Mouse (Mus musculus) neural tube, embryonic 13.5 days (tissue): ENCODE data around the gene Tnf. TPM values are rescaled to one million over a fixed set of nuclear protein-coding genes. Genes with fewer than 3 reads are reported as not detected.

ENCODE experiments used
- ATAC-seq: fragments of 200-750 bp; cut with Nextera tagmentation; 2 replicates; pipeline ENCODE4 v1.8.0; 2017; ENCODE audit warnings: low read depth, mild to moderate bottlenecking, moderate TSS enrichment, moderate library complexity
- H3K27ac ChIP-seq: fragments of 300-500 bp; sonication (generic); replicated peaks from 2 replicates; pipeline ENCODE4 v1.5.1; 2015; ENCODE audit warnings: moderate library complexity, mild to moderate bottlenecking, inconsistent platforms
- H3K27me3 ChIP-seq: fragments of 300-500 bp; sonication (generic); 2 replicates; pipeline ENCODE4 v1.6.1; 2015; ENCODE audit warnings: mild to moderate bottlenecking, inconsistent platforms
- H3K36me3 ChIP-seq: fragments of 300-500 bp; sonication (generic); 2 replicates; pipeline ENCODE4 v1.6.1; 2015; ENCODE audit warnings: mild to moderate bottlenecking, inconsistent platforms
- H3K4me1 ChIP-seq: fragments of 300-500 bp; sonication (generic); replicated peaks from 2 replicates; pipeline ENCODE4 v1.6.1; 2015; ENCODE audit warnings: inconsistent platforms
- H3K4me2 ChIP-seq: fragments of 300-500 bp; sonication (generic); 2 replicates; pipeline ENCODE4 v1.6.1; 2015; ENCODE audit warnings: inconsistent platforms, mild to moderate bottlenecking, moderate library complexity
- H3K4me3 ChIP-seq: fragments of 300-500 bp; sonication (generic); 2 replicates; pipeline ENCODE4 v1.5.1; 2015; ENCODE audit warnings: mild to moderate bottlenecking, inconsistent platforms
- H3K9ac ChIP-seq: fragments of 300-500 bp; sonication (generic); 2 replicates; pipeline ENCODE4 v1.6.1; 2015; ENCODE audit warnings: moderate library complexity, mild to moderate bottlenecking, inconsistent platforms
- H3K9me3 ChIP-seq: fragments of 300-500 bp; sonication (generic); 2 replicates; pipeline ENCODE4 v1.6.1; 2016; ENCODE audit warnings: inconsistent platforms
- WGBS: fragments of 180-500 bp; shearing (Covaris S2); methylation state at CpG from one replicate; pipeline ENCODE4 v1.1.7; 2015; 5-methylcytosine and 5-hydroxymethylcytosine counted together
- polyA plus RNA-seq: library from polyadenylated mRNA; unstranded; fragments of >200 nt; fragmentation: Nextera tagmentation; extraction: Ambion mirVana; gene quantifications from 2 replicates; pipeline ENCODE4 v1.2.1, GENCODE M21; 2015

Tnf gene
- polyA plus RNA-seq, 1 experiment from 2014 or later, result 0.13 TPM

DNA sequence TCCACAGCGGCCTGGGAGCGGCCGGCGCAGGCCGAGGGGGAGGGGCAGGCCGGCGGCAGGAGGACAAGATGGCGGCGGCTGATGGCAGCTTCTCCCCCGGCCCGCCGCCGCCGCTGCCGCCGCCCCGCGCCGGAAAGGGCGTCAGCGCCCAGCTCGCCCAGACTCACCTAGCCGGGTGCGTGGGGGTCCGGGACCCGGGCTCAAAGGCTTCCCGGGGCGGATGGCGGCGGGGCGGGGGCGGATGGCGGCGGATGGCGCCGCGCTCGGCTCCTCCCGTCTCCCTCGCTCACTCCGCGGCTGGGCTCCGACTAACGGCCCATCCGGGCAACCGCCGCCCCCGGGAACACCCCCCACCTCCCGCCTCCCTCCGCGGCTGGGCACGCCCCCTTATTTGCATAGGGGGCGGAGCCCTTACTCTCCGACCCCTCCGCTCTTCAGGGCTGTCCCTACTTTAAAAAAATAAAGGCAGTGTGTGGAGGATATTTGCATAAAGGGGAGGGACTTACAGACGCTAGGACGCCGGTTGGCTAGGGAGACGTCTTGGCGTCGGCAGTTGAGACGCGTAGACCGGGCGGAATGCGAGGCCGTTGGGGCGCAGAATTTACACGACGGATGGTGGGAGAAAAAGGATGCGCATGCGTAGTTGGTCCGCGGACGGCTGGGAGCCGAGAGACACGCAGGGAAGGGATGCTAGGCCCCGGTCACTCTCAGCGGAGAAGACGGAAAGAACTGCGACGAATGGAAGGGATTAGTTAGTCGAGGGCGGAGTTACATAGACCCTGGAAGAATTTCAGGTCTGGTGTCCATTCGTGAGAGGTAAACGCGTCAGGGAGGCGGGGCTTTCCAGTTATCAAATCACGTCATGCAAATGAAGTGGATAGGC is 37.0 kb downstream of the Tnf start, which contains the start of gene Prrc2a:
Gene Prrc2a, minus strand, starts transcription at position 330 of the 883 bp plus-strand sequence.
- H3K27ac ChIP-seq, result peak within 1 kb of the TSS; percentile 98
- no peaks in the 10 kb centered on the region for H3K27me3 ChIP-seq
- peaks cover 27% of the 10 kb centered on the region for H3K36me3 ChIP-seq
- peak within 1 kb of the TSS; percentile 100 for H3K4me2 ChIP-seq
- peak within 1 kb of the TSS; percentile 100 for H3K9ac ChIP-seq
- peak; percentile 96 for ATAC-seq
- WGBS, result under 1% methylated on average over 83 of the region's 89 CpGs
- H3K9me3 ChIP-seq, result no peaks in the 10 kb centered on the region
- H3K4me1 ChIP-seq, result peaks cover 43% of the 10 kb centered on the region
- peak within 1 kb of the TSS; percentile 99 for H3K4me3 ChIP-seq

GRCm38 (mm10) chr17:35164218-35164567 is 37.6 kb downstream of the Tnf start:
- H3K4me3 ChIP-seq, result peak overlapping the region; percentile 99
- H3K36me3 ChIP-seq, result peaks cover 33% of the 10 kb centered on the region
- 0% methylated on average over 20 of the region's 28 CpGs for WGBS
- peak overlapping the region; percentile 100 for H3K4me2 ChIP-seq
- H3K9ac ChIP-seq, result peak overlapping the region; percentile 100
- H3K27ac ChIP-seq, result peak overlapping the region; percentile 98
- H3K9me3 ChIP-seq, result no peaks in the 10 kb centered on the region
- H3K4me1 ChIP-seq, result peaks cover 43% of the 10 kb centered on the region
- no peaks in the 10 kb centered on the region for H3K27me3 ChIP-seq
- ATAC-seq, result peak; percentile 1; the same call in 1 of the 2 replicates

DNA sequence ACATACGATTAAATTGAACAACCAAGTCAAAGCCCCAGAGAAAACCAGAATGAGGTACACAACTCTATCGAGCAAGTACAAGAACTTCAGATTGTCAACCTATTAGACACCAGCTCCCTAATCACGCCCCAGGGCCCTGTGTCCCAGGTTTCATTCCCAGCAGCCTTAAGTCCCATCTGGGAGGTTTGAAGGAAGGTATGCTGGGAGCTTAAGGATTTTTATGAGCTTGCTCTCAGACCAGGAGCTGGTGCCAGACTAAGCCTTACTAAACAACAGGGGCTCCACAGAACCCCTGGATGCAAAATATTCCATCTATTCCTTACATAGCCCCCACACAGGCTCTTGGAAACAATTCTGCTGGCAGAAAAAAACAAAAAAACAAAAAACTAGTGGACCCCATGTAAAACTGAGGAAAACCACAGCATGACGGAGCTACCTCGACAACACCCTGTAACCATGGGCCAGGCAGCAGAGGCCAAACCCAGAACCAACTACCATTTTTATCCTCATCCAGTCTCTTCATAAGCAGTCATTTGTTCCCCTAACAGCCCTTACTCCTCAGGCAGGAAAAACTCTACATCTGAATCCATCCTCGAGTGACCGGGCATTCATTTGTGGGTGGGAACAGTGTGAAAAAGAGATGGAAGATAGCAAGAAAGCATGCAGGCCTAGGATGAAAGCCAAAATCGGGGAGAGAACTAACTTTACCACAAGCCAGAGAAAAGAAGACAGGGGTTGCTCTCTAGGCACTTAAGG is 38.3 kb downstream of the Tnf start:
- ATAC-seq, result no peak
- peaks cover 40% of the 10 kb centered on the region for H3K36me3 ChIP-seq
- H3K4me1 ChIP-seq, result peaks cover 43% of the 10 kb centered on the region
- 12% methylated on average over 8 of the region's 8 CpGs for WGBS
- H3K4me3 ChIP-seq, result peak overlapping the region; percentile 99
- H3K9me3 ChIP-seq, result no peaks in the 10 kb centered on the region
- no peaks in the 10 kb centered on the region for H3K27me3 ChIP-seq
- peak overlapping the region; percentile 98 for H3K27ac ChIP-seq
- peak overlapping the region; percentile 100 for H3K9ac ChIP-seq
- peak overlapping the region; percentile 100 for H3K4me2 ChIP-seq

DNA sequence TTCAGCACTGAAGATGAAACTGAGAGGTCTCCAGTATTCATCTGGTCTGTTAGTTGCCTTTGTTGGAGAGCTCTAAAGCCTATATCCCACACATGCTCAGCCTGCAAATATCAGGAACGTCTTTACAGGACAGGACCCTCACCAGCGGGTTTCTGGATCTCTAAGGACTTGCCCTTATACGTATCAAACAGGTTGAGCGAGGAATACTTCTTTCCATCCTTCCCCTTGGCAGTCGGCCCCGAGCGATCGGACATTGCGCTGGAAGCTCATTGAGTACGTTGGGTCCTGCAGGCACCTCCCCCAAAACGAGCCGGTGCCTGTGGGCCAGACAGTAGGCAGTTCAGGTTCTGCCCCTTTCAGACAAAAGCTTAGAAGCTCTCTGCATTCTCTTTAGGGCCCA is 39.1 kb downstream of the Tnf start:
- peaks cover 43% of the 10 kb centered on the region for H3K4me1 ChIP-seq
- WGBS, result 57% methylated on average over 12 of the region's 12 CpGs
- no peak overlapping the region for H3K27ac ChIP-seq
- H3K9me3 ChIP-seq, result no peaks in the 10 kb centered on the region
- no peaks in the 10 kb centered on the region for H3K27me3 ChIP-seq
- H3K9ac ChIP-seq, result peak overlapping the region; percentile 100
- H3K36me3 ChIP-seq, result peaks cover 47% of the 10 kb centered on the region
- no peak for ATAC-seq
- H3K4me3 ChIP-seq, result peak overlapping the region; percentile 99
- H3K4me2 ChIP-seq, result peak overlapping the region; percentile 100

GRCm38 (mm10) chr17:35162121-35162520 is 39.7 kb downstream of the Tnf start:
- peaks cover 54% of the 10 kb centered on the region for H3K36me3 ChIP-seq

DNA sequence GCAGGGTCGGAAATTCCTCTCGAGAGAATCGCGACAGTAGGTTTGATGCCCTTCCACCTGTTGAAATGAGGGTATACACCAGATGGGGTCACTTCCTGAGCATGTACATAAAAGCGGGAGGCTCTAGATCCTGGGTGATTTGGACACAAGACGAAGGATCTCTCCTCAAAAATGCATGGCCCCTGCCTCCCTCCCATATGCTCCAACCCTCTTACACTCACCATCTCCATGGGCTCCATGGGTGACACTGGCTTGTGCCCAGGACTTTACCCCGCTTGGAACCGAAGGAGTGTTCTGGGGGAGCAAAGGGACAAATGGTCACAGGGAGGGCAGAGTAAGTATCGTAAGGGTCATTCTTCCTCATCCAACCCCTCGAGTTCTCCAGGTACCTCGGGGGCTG is 40.4 kb downstream of the Tnf start:
- Histone ChIP-seq H3K9me3 (no peaks in the 10 kb centered on the region), H3K27me3 (no peaks in the 10 kb centered on the region), H3K36me3 (peaks cover 61% of the 10 kb centered on the region), H3K4me3 (peak overlapping the region; percentile 99; the same call in 1 of the 2 replicates), H3K4me2 (peak overlapping the region; percentile 100; the same call in 1 of the 2 replicates), H3K27ac (no peak overlapping the region), H3K9ac (peak overlapping the region; percentile 100; the same call in 1 of the 2 replicates), H3K4me1 (peaks cover 35% of the 10 kb centered on the region)
- WGBS, result 73% methylated on average over 11 of the region's 11 CpGs
- ATAC-seq, result no peak

More at GRCm38 (mm10) chr17:35162121-35162520, 39.7 kb downstream of the Tnf start:
- no peak for ATAC-seq
- Histone ChIP-seq H3K9ac (peak overlapping the region; percentile 100), H3K27ac (no peak overlapping the region), H3K27me3 (no peaks in the 10 kb centered on the region), H3K4me1 (peaks cover 42% of the 10 kb centered on the region), H3K4me3 (peak overlapping the region; percentile 99), H3K4me2 (peak overlapping the region; percentile 100), H3K9me3 (no peaks in the 10 kb centered on the region)
- 78% methylated on average over 14 of the region's 14 CpGs for WGBS

GRCm38 (mm10) chr17:35159638-35160037 is 42.2 kb downstream of the Tnf start:
- Histone ChIP-seq H3K4me1 (peaks cover 28% of the 10 kb centered on the region), H3K36me3 (peaks cover 78% of the 10 kb centered on the region), H3K9me3 (no peaks in the 10 kb centered on the region), H3K27me3 (no peaks in the 10 kb centered on the region), H3K27ac (no peak overlapping the region), H3K4me2 (no peak overlapping the region), H3K4me3 (no peak overlapping the region), H3K9ac (no peak overlapping the region)
- no peak for ATAC-seq
- WGBS, result 81% methylated on average over 7 of the region's 7 CpGs

DNA sequence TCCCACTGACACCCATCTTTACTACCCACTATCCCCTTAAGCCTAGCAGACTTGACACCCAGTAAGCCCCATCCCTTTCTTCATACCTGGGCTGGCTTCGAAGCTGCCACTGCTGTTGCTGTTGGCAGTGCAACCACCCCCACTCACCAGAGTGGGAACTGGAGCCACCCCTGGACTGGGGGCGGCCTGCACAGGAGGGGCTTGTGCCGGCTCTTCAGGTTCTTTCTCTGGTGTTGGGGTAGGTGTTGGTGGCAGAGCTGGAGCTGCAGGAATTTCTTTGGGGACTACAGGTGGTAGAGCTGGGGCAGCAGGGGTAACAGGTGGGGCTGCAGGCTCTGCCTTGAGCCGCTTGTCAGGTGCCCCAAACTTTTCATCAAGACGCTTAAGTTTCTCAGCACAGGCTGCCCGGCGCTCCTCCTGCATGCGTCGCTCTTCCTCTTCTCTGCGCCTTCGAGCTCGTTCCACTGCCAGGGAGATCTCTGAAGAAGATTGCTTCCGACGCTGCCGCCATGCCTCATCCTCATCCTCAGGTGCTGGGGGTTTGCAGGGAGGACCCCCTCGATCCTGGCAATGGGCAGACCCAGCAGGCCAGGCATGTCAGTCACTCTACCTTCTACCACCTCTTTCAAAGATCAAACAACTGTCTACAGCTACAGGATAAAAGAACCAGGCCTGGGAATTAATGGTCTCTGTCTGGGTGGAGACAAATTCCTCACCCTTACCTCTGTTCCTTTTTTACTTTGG is 42.8 kb downstream of the Tnf start:
- Histone ChIP-seq H3K9me3 (no peaks in the 10 kb centered on the region), H3K4me3 (no peak overlapping the region), H3K4me2 (no peak overlapping the region), H3K36me3 (peaks cover 85% of the 10 kb centered on the region), H3K4me1 (peaks cover 28% of the 10 kb centered on the region), H3K9ac (no peak overlapping the region), H3K27me3 (no peaks in the 10 kb centered on the region), H3K27ac (no peak overlapping the region)
- no peak for ATAC-seq
- 95% methylated on average over 16 of the region's 16 CpGs for WGBS

GRCm38 (mm10) chr17:35157661-35158175 is 44.1 kb downstream of the Tnf start:
- Histone ChIP-seq H3K9ac (no peak overlapping the region), H3K4me3 (no peak overlapping the region), H3K9me3 (no peaks in the 10 kb centered on the region), H3K4me1 (peaks cover 19% of the 10 kb centered on the region), H3K36me3 (peaks cover 98% of the 10 kb centered on the region), H3K27me3 (no peaks in the 10 kb centered on the region), H3K4me2 (no peak overlapping the region), H3K27ac (no peak overlapping the region)
- WGBS, result 90% methylated on average over 8 of the region's 8 CpGs
- ATAC-seq, result no peak

DNA sequence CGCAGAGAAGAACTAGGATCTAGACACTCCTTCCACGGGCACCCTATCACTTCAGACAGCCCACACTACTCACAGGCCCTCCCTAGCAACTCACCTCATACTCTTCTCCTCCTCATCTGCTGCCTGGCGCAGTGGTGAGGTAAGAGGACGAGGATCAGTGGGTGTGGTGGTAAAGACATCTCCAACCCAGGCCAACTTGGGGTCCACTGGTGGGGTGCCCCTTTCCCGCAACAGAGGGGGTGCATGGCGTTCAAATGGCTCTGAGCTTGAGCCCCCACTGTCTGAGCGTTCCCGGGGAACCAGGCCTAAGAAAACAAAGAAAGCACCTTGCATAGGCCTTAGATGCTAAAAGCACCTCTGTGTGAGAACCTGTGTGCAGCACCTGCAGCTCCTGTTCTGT is 44.6 kb downstream of the Tnf start:
- Histone ChIP-seq H3K9ac (no peak overlapping the region), H3K4me1 (peaks cover 15% of the 10 kb centered on the region), H3K4me3 (no peak overlapping the region), H3K4me2 (no peak overlapping the region), H3K27me3 (no peaks in the 10 kb centered on the region), H3K27ac (no peak overlapping the region), H3K36me3 (peaks cover 100% of the 10 kb centered on the region), H3K9me3 (no peaks in the 10 kb centered on the region)
- no peak for ATAC-seq
- WGBS, result 96% methylated on average over 8 of the region's 8 CpGs

DNA sequence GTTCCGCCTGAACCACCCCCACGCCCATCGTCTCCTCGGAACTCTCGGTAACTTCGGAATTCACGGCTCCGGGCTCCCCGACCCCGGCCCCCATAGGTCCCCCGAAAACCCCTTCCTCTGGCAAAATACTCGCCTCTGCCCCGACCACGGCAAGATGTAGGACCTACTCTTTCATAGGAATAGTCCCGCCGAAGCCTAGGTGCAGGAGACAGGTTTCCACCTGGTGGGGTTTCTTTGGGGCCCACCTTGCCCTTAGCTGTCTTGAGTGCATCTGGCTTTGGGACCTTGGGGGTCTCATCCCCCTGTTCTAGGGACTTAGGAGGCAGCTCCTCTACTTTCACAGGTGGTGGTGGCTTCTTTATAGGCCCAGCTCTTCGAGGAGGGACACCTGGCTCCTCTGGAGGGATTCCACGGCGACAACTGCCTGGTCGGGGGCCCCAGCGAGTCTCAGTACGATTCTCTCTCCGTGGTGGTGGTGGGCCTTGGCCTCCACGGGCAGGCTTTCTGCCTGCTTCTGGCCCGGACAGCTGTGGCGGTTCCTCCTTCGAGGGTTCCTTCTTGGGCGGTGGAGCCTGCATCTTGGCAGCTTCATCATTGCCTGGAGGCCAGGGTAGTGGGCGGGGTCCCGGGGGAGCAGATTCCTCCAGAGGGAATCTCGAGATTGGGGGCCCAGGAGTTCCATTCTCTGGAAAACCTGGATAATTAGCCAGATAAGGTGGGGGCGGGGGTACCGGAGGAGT is 45.2 kb downstream of the Tnf start:
- no peak for ATAC-seq
- Histone ChIP-seq H3K27ac (no peak overlapping the region), H3K9ac (no peak overlapping the region), H3K4me3 (no peak overlapping the region), H3K36me3 (peaks cover 99% of the 10 kb centered on the region), H3K4me1 (peaks cover 8% of the 10 kb centered on the region), H3K27me3 (no peaks in the 10 kb centered on the region), H3K9me3 (no peaks in the 10 kb centered on the region), H3K4me2 (no peak overlapping the region)
- WGBS, result 92% methylated on average over 33 of the region's 33 CpGs
